Mouse (Mus musculus): ENCODE measurements around the gene Gstm6. TPM values are rescaled to one million over a fixed set of nuclear protein-coding genes. Genes with fewer than 3 reads are reported as not detected.
A peak's percentile ranks its signal among the peaks of the same experiment; 100 is the strongest.
"Not testable (repeated sequence)": the region's sequence is repeated elsewhere in the genome, so short reads cannot be mapped to it uniquely, and the experiment has no call there.

Gene Gstm6
- polyA plus RNA-seq (2012; rRNA removed) = 59.3 and 78.5 TPM in 2 replicates

DNA sequence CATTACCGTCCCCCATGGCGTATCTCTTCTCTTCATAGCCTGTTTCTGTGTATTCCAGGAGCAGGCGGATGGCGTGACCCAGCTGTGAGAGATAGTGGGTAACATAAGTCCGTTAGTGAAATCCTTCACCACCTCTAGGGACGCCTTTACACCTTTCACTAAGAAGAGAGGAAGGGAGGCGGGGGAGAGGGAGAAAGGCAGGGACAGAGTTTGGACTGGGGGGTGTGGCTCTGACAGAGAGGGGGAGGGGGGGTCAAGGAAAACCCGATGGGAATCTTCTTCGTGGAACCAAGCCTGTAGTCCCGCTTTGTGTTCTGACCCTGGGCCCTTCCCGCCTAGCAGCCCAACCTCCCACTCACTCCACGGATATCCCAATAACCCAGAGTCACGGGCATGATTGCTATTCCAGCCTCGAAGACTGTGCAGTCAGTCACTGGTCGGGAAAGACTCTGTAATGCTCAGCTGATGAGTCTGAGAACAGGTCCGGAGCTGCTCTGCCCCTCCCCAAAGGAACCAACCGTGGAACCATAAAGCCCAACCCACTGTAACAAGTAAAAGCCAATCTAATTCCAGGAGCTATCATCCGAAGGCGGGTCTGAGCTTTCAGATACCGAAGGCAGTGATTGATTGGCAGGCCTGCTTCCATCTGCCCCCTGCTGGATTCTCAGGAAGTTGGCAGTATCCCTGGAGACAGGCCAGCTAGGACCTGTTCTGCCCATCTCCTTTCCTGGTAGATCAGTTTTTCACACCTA, at the start of gene Gstm6:
Gene Gstm6 (minus strand): TSS at position 511 of the 752 bp plus-strand sequence.
- peak within 1 kb of the TSS; percentile 76 for H3K27ac ChIP-seq (ENCODE audit: control insufficient read depth, insufficient read depth, low read depth, low read length)
- H3K27me3 ChIP-seq (ENCODE audit: control insufficient read depth, insufficient read depth, low read length) = no peaks in the 10 kb centered on the region
- H3K4me3 ChIP-seq (ENCODE audit: control insufficient read depth, low read depth, low read length) = peak within 1 kb of the TSS; percentile 50
- no peaks in the 10 kb centered on the region for H3K36me3 ChIP-seq (ENCODE audit: control insufficient read depth, insufficient read depth, low read length)
- TF ChIP-seq POLR2A (IDR thresholded peaks at IDR 0.05; ENCODE audit: control insufficient read depth, low read depth, low read length) = no peak
- peak; percentile 31; the same call in 1 of the 2 replicates for TF ChIP-seq CTCF (IDR thresholded peaks at IDR 0.05; ENCODE audit: control insufficient read depth, insufficient read depth, insufficient replicate concordance, low read depth, low read length)
- peaks cover 6% of the 10 kb centered on the region for H3K4me1 ChIP-seq (ENCODE audit: control insufficient read depth, insufficient read depth, low read length)

GRCm38 (mm10) chr3:107986041-107986562, 42.6 kb upstream of the Gstm6 start, which contains the start of gene Gstm2:
Gstm2 (minus strand) TSS chr3:107986453.
- TF ChIP-seq CTCF (IDR thresholded peaks at IDR 0.05; ENCODE audit: control insufficient read depth, insufficient read depth, insufficient replicate concordance, low read depth, low read length) = no peak
- TF ChIP-seq POLR2A (IDR thresholded peaks at IDR 0.05; ENCODE audit: control insufficient read depth, low read depth, low read length) = peak; percentile 72; the same call in 1 of the 2 replicates
- H3K4me1 ChIP-seq (ENCODE audit: control insufficient read depth, insufficient read depth, low read length) = no peaks in the 10 kb centered on the region; the same call in 1 of the 2 replicates
- no peaks in the 10 kb centered on the region for H3K27me3 ChIP-seq (ENCODE audit: control insufficient read depth, insufficient read depth, low read length)
- H3K27ac ChIP-seq (ENCODE audit: control insufficient read depth, insufficient read depth, low read depth, low read length) = peak within 1 kb of the TSS; percentile 76
- H3K4me3 ChIP-seq (ENCODE audit: control insufficient read depth, low read depth, low read length) = peak within 1 kb of the TSS; percentile 76
- no peaks in the 10 kb centered on the region for H3K36me3 ChIP-seq (ENCODE audit: control insufficient read depth, insufficient read depth, low read length)

DNA sequence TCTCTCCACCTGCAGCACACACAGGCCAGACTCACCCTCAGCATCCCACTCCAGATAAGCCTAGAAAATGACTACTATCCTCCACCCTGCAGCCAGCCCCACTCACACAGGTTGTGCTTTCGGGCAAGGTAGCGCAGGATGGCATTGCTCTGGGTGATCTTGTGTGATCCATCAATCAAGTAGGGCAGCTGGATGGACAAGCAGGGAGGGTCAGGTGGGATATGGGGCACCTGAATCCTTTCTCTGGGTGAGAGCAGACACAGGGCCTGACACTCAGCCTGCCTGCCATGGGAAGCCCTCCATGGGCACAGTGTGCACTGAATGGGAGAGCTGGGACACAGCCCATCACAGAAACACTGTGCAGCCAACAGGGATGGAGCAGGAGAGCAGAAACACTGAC, 41.6 kb upstream of the Gstm6 start:
- H3K36me3 ChIP-seq (ENCODE audit: control insufficient read depth, insufficient read depth, low read length); H3K4me1 ChIP-seq (ENCODE audit: control insufficient read depth, insufficient read depth, low read length); H3K27me3 ChIP-seq (ENCODE audit: control insufficient read depth, insufficient read depth, low read length): not testable (repeated sequence)
- Histone ChIP-seq H3K27ac (ENCODE audit: control insufficient read depth, insufficient read depth, low read depth, low read length) (peak overlapping the region; percentile 76), H3K4me3 (ENCODE audit: control insufficient read depth, low read depth, low read length) (peak overlapping the region; percentile 60)

- H3K4me1 ChIP-seq (ENCODE audit: control insufficient read depth, insufficient read depth, low read length) = no peaks in the 10 kb centered on the region; the same call in 1 of the 2 replicates
- no peaks in the 10 kb centered on the region for H3K36me3 ChIP-seq (ENCODE audit: control insufficient read depth, insufficient read depth, low read length)
- H3K4me3 ChIP-seq (ENCODE audit: control insufficient read depth, low read depth, low read length) = no peak overlapping the region
- H3K27ac ChIP-seq (ENCODE audit: control insufficient read depth, insufficient read depth, low read depth, low read length) = peak overlapping the region; percentile 82
- TF ChIP-seq POLR2A (IDR thresholded peaks at IDR 0.05; ENCODE audit: control insufficient read depth, low read depth, low read length) (no peak), CTCF (IDR thresholded peaks at IDR 0.05; ENCODE audit: control insufficient read depth, insufficient read depth, insufficient replicate concordance, low read depth, low read length) (no peak)
- no peaks in the 10 kb centered on the region for H3K27me3 ChIP-seq (ENCODE audit: control insufficient read depth, insufficient read depth, low read length)
Measured at GRCm38 (mm10) chr3:107984471-107984870, 40.9 kb upstream of the Gstm6 start.

- Histone ChIP-seq H3K36me3 (ENCODE audit: control insufficient read depth, insufficient read depth, low read length) (no peaks in the 10 kb centered on the region), H3K4me1 (ENCODE audit: control insufficient read depth, insufficient read depth, low read length) (no peaks in the 10 kb centered on the region; the same call in 1 of the 2 replicates), H3K27ac (ENCODE audit: control insufficient read depth, insufficient read depth, low read depth, low read length) (no peak overlapping the region), H3K4me3 (ENCODE audit: control insufficient read depth, low read depth, low read length) (no peak overlapping the region), H3K27me3 (ENCODE audit: control insufficient read depth, insufficient read depth, low read length) (no peaks in the 10 kb centered on the region)
- TF ChIP-seq POLR2A (IDR thresholded peaks at IDR 0.05; ENCODE audit: control insufficient read depth, low read depth, low read length) (no peak), CTCF (IDR thresholded peaks at IDR 0.05; ENCODE audit: control insufficient read depth, insufficient read depth, insufficient replicate concordance, low read depth, low read length) (no peak)
Measured at GRCm38 (mm10) chr3:107983771-107984170, 40.2 kb upstream of the Gstm6 start.

GRCm38 (mm10) chr3:107982726-107983125, 39.2 kb upstream of the Gstm6 start:
- Histone ChIP-seq H3K4me1 (ENCODE audit: control insufficient read depth, insufficient read depth, low read length) (no peaks in the 10 kb centered on the region; the same call in 1 of the 2 replicates), H3K4me3 (ENCODE audit: control insufficient read depth, low read depth, low read length) (no peak overlapping the region), H3K27ac (ENCODE audit: control insufficient read depth, insufficient read depth, low read depth, low read length) (peak overlapping the region; percentile 80), H3K36me3 (ENCODE audit: control insufficient read depth, insufficient read depth, low read length) (no peaks in the 10 kb centered on the region), H3K27me3 (ENCODE audit: control insufficient read depth, insufficient read depth, low read length) (no peaks in the 10 kb centered on the region)
- TF ChIP-seq POLR2A (IDR thresholded peaks at IDR 0.05; ENCODE audit: control insufficient read depth, low read depth, low read length) (0 out of 2 replicates have a peak, but pooled peaks have one; percentile 33), CTCF (IDR thresholded peaks at IDR 0.05; ENCODE audit: control insufficient read depth, insufficient read depth, insufficient replicate concordance, low read depth, low read length) (no peak)

- no peak for TF ChIP-seq POLR2A (IDR thresholded peaks at IDR 0.05; ENCODE audit: control insufficient read depth, low read depth, low read length)
- TF ChIP-seq CTCF (IDR thresholded peaks at IDR 0.05; ENCODE audit: control insufficient read depth, insufficient read depth, insufficient replicate concordance, low read depth, low read length) = no peak
- Histone ChIP-seq H3K27me3 (ENCODE audit: control insufficient read depth, insufficient read depth, low read length) (no peaks in the 10 kb centered on the region), H3K4me3 (ENCODE audit: control insufficient read depth, low read depth, low read length) (no peak overlapping the region), H3K27ac (ENCODE audit: control insufficient read depth, insufficient read depth, low read depth, low read length) (peak overlapping the region; percentile 7; the same call in 1 of the 2 replicates), H3K36me3 (ENCODE audit: control insufficient read depth, insufficient read depth, low read length) (no peaks in the 10 kb centered on the region), H3K4me1 (ENCODE audit: control insufficient read depth, insufficient read depth, low read length) (no peaks in the 10 kb centered on the region; the same call in 1 of the 2 replicates)
Measured at GRCm38 (mm10) chr3:107981261-107981660, 37.7 kb upstream of the Gstm6 start.
